Mouse (Mus musculus) CH12.LX (cell line): ENCODE results near the gene Dnaaf5.

Experiments
- BHLHE40 ChIP-seq: IDR thresholded peaks from 2 replicates; pipeline ENCODE4 v1.6.1; 2011; ENCODE audit warnings: mild to moderate bottlenecking, low read depth, low read length, improper control_type of control experiment
- CHD1 ChIP-seq: IDR thresholded peaks from 2 replicates; pipeline ENCODE4 v1.6.1; 2012; ENCODE audit warnings: low read depth, low read length, improper control_type of control experiment, inconsistent platforms
- CTCF ChIP-seq, 2 experiments: IDR thresholded peaks in 1 of 2; conservative IDR thresholded peaks in 1 of 2; 2 replicates each; pipeline ENCODE4 v1.5.1; 2011 to 2012; ENCODE audit warnings: low read depth in 2 of 2, low read length in 2 of 2, improper control_type of control experiment in 1 of 2, inconsistent platforms in 1 of 2, mild to moderate bottlenecking in 1 of 2, moderate library complexity in 1 of 2
- E2F4 ChIP-seq: IDR thresholded peaks from 2 replicates; pipeline ENCODE4 v1.6.1; 2011; ENCODE audit warnings: low read depth, low read length, improper control_type of control experiment; ENCODE audit not compliant: insufficient replicate concordance
- EP300 ChIP-seq: IDR thresholded peaks from 2 replicates; pipeline ENCODE4 v1.6.1; 2011; ENCODE audit warnings: low read length, improper control_type of control experiment
- MAX ChIP-seq: IDR thresholded peaks from 2 replicates; pipeline ENCODE4 v1.6.1; 2011; ENCODE audit warnings: low read length, improper control_type of control experiment
- POLR2A ChIP-seq: IDR thresholded peaks from 2 replicates; pipeline ENCODE4 v1.6.1; 2011; ENCODE audit warnings: low read depth, mild to moderate bottlenecking, improper control_type of control experiment, low read length
- POLR2AphosphoS2 ChIP-seq: IDR thresholded peaks from 2 replicates; pipeline ENCODE4 v1.6.1; 2011; ENCODE audit warnings: low read depth, low read length, improper control_type of control experiment
- TBP ChIP-seq: conservative IDR thresholded peaks from 2 replicates; pipeline ENCODE4 v1.6.1; 2011; ENCODE audit warnings: low read depth, low read length, improper control_type of control experiment
- TCF12 ChIP-seq: IDR thresholded peaks from 2 replicates; pipeline ENCODE4 v1.6.1; 2014; ENCODE audit warnings: low read depth, mild to moderate bottlenecking, inconsistent platforms, low read length, improper control_type of control experiment
- USF2 ChIP-seq: conservative IDR thresholded peaks from 2 replicates; pipeline ENCODE4 v1.6.1; 2011; ENCODE audit warnings: low read depth, low read length, improper control_type of control experiment
- ZC3H11A ChIP-seq: IDR thresholded peaks from 2 replicates; pipeline ENCODE4 v1.6.1; 2012; ENCODE audit warnings: low read depth, mild to moderate bottlenecking, inconsistent platforms, low read length, improper control_type of control experiment
- ZKSCAN1 ChIP-seq: IDR thresholded peaks from 2 replicates; pipeline ENCODE4 v1.6.1; 2012; ENCODE audit warnings: low read depth, inconsistent platforms, low read length, improper control_type of control experiment, borderline replicate concordance

- no peak for TF ChIP-seq USF2
- no peak for TF ChIP-seq CTCF (conservative IDR thresholded peaks at IDR 0.05 in 1 of 2, IDR thresholded peaks at IDR 0.05 in 1 of 2; ENCODE audit: low read depth in 2 of 2, low read length in 2 of 2)
- no peak for TF ChIP-seq POLR2AphosphoS2
- TF ChIP-seq MAX = no peak
- no peak for TF ChIP-seq EP300
- TF ChIP-seq E2F4 = no peak
- TF ChIP-seq CHD1 = no peak
- no peak for TF ChIP-seq POLR2A
- TF ChIP-seq ZKSCAN1 = no peak
- TF ChIP-seq TBP = no peak
- TF ChIP-seq BHLHE40 = no peak
- no peak for TF ChIP-seq ZC3H11A
- TF ChIP-seq TCF12 = no peak
Measured at GRCm38 (mm10) chr5:139137176-139137575, 12.8 kb upstream of the Dnaaf5 start.
